Mouse (Mus musculus) intestine, embryonic 14.5 days (tissue): Measurements from ENCODE around the gene Il15. TPM values are rescaled to one million over a fixed set of nuclear protein-coding genes. Genes with fewer than 3 reads are reported as not detected.

Experiments used
- ATAC-seq: fragments of 200-750 bp; cut with Nextera tagmentation; replicated peaks from 2 replicates; pipeline ENCODE4 v1.8.0; 2017; ENCODE audit warnings: low read depth, moderate number of reproducible peaks, moderate TSS enrichment, moderate library complexity; ENCODE audit not compliant: low FRiP score, low TSS enrichment
- DNase-seq: peaks from one replicate; pipeline ENCODE4 v3.0.0-alpha.2; 2018; ENCODE audit warnings: low spot score
- H3K27ac ChIP-seq: fragments of 300-500 bp; sonication (generic); 2 replicates; pipeline ENCODE4 v1.5.1; 2014; ENCODE audit warnings: low read depth, mild to moderate bottlenecking, control low read depth
- H3K27me3 ChIP-seq: fragments of 300-500 bp; sonication (generic); replicated peaks from 2 replicates; pipeline ENCODE4 v1.6.1; 2014; ENCODE audit warnings: low read length, control low read depth; ENCODE audit not compliant: control insufficient read depth, insufficient read depth
- H3K36me3 ChIP-seq: fragments of 300-500 bp; sonication (generic); 2 replicates; pipeline ENCODE4 v1.6.1; 2014; ENCODE audit warnings: low read length, control low read depth; ENCODE audit not compliant: control insufficient read depth, insufficient read depth
- H3K4me1 ChIP-seq: fragments of 300-500 bp; sonication (generic); replicated peaks from 2 replicates; pipeline ENCODE4 v1.6.1; 2014; ENCODE audit warnings: low read length, control low read depth, mixed read lengths; ENCODE audit not compliant: control insufficient read depth, insufficient read depth
- H3K4me2 ChIP-seq: fragments of 300-500 bp; sonication (generic); 2 replicates; pipeline ENCODE4 v1.6.1; 2014; ENCODE audit warnings: low read length
- H3K4me3 ChIP-seq: fragments of 300-500 bp; sonication (generic); 2 replicates; pipeline ENCODE4 v1.5.1; 2014; ENCODE audit warnings: low read depth, low read length, control low read depth, mixed read lengths
- H3K9ac ChIP-seq: fragments of 300-500 bp; sonication (generic); 2 replicates; pipeline ENCODE4 v1.6.1; 2014; ENCODE audit warnings: mild to moderate bottlenecking, low read length
- H3K9me3 ChIP-seq: fragments of 300-500 bp; sonication (generic); 2 replicates; pipeline ENCODE4 v1.6.1; 2016; ENCODE audit warnings: low read length, control low read depth; ENCODE audit not compliant: control insufficient read depth
- WGBS: fragments of 180-500 bp; shearing (Covaris S2); extraction: QIAGEN DNeasy Blood & Tissue Kit; methylation state at CpG from one replicate; pipeline ENCODE4 v1.1.7; 2014; 5-methylcytosine and 5-hydroxymethylcytosine counted together
- polyA plus RNA-seq: library from polyadenylated mRNA; unstranded; fragments of >200 nt; fragmentation: Nextera tagmentation; extraction: Ambion mirVana; gene quantifications from 2 replicates; pipeline ENCODE4 v1.2.1, GENCODE M21; 2014

The Il15 gene
- polyA plus RNA-seq, 1 experiment from 2014 or later = 13.8 TPM

GRCm38 (mm10) chr8:82296256-82296655 is 106.8 kb downstream of the Il15 start:
- Histone ChIP-seq H3K4me1 (no peaks in the 10 kb centered on the region), H3K9ac (no peak overlapping the region), H3K4me3 (no peak overlapping the region), H3K4me2 (no peak overlapping the region), H3K9me3 (no peaks in the 10 kb centered on the region), H3K27ac (no peak overlapping the region), H3K36me3 (no peaks in the 10 kb centered on the region), H3K27me3 (no peaks in the 10 kb centered on the region)
- DNase-seq = no peak
- ATAC-seq = no peak
- WGBS = 88% methylated on average over 2 of the region's 2 CpGs

- no peak overlapping the region for H3K4me3 ChIP-seq
- no peaks in the 10 kb centered on the region for H3K36me3 ChIP-seq
- H3K27ac ChIP-seq = no peak overlapping the region
- ATAC-seq (no peak), DNase-seq (no peak)
- 86% methylated on average over 5 of the region's 5 CpGs for WGBS
- H3K4me2 ChIP-seq = no peak overlapping the region
- H3K27me3 ChIP-seq = no peaks in the 10 kb centered on the region
- H3K9ac ChIP-seq = no peak overlapping the region
- no peaks in the 10 kb centered on the region for H3K4me1 ChIP-seq
- H3K9me3 ChIP-seq = no peaks in the 10 kb centered on the region
These were observed 111.4 kb downstream of the Il15 start for GRCm38 (mm10) chr8:82291659-82292058.

GRCm38 (mm10) chr8:82285866-82286265 is 117.2 kb downstream of the Il15 start:
- H3K4me3 ChIP-seq = no peak overlapping the region
- no peaks in the 10 kb centered on the region for H3K36me3 ChIP-seq
- ATAC-seq (no peak), DNase-seq (no peak)
- no peak overlapping the region for H3K4me2 ChIP-seq
- H3K9ac ChIP-seq = no peak overlapping the region
- no peaks in the 10 kb centered on the region for H3K27me3 ChIP-seq
- no peaks in the 10 kb centered on the region for H3K9me3 ChIP-seq
- 95% methylated on average over 3 of the region's 3 CpGs for WGBS
- no peak overlapping the region for H3K27ac ChIP-seq
- no peaks in the 10 kb centered on the region for H3K4me1 ChIP-seq

GRCm38 (mm10) chr8:82281995-82282394 is 121.0 kb downstream of the Il15 start:
- WGBS = 85% methylated on average over 5 of the region's 5 CpGs
- H3K27ac ChIP-seq = no peak overlapping the region
- ATAC-seq (no peak), DNase-seq (no peak)
- H3K9ac ChIP-seq = no peak overlapping the region
- H3K9me3 ChIP-seq = no peaks in the 10 kb centered on the region
- H3K36me3 ChIP-seq = no peaks in the 10 kb centered on the region
- H3K4me1 ChIP-seq = no peaks in the 10 kb centered on the region
- H3K27me3 ChIP-seq = no peaks in the 10 kb centered on the region
- H3K4me2 ChIP-seq = no peak overlapping the region
- no peak overlapping the region for H3K4me3 ChIP-seq
